Mouse (Mus musculus) hindbrain, embryonic 13.5 days (tissue): Measurements from ENCODE around the gene Phactr2. TPM values are rescaled to one million over a fixed set of nuclear protein-coding genes. Genes with fewer than 3 reads are reported as not detected.
"Not testable (repeated sequence)": the region's sequence is repeated elsewhere in the genome, so short reads cannot be mapped to it uniquely, and the experiment has no call there.

Source experiments
- ATAC-seq: fragments of 200-750 bp; cut with Nextera tagmentation; 2 replicates; pipeline ENCODE4 v1.8.0; 2017; ENCODE audit warnings: moderate TSS enrichment; ENCODE audit not compliant: low FRiP score
- H3K27ac ChIP-seq: fragments of 300-500 bp; sonication (generic); 2 replicates; pipeline ENCODE4 v1.5.1; 2015; ENCODE audit warnings: inconsistent platforms, mild to moderate bottlenecking, moderate library complexity
- H3K27me3 ChIP-seq: fragments of 300-500 bp; sonication (generic); 2 replicates; pipeline ENCODE4 v1.6.1; 2015; ENCODE audit warnings: mild to moderate bottlenecking, inconsistent platforms
- H3K36me3 ChIP-seq: fragments of 300-500 bp; sonication (generic); 2 replicates; pipeline ENCODE4 v1.6.1; 2015; ENCODE audit warnings: mild to moderate bottlenecking, inconsistent platforms
- H3K4me1 ChIP-seq: fragments of 300-500 bp; sonication (generic); replicated peaks from 2 replicates; pipeline ENCODE4 v1.6.1; 2015; ENCODE audit warnings: inconsistent platforms
- H3K4me2 ChIP-seq: fragments of 300-500 bp; sonication (generic); 2 replicates; pipeline ENCODE4 v1.6.1; 2015; ENCODE audit warnings: inconsistent platforms, mild to moderate bottlenecking, moderate library complexity
- H3K4me3 ChIP-seq: fragments of 300-500 bp; sonication (generic); 2 replicates; pipeline ENCODE4 v1.5.1; 2015; ENCODE audit warnings: mild to moderate bottlenecking, inconsistent platforms
- H3K9ac ChIP-seq: fragments of 300-500 bp; sonication (generic); 2 replicates; pipeline ENCODE4 v1.6.1; 2015; ENCODE audit warnings: mild to moderate bottlenecking, inconsistent platforms
- H3K9me3 ChIP-seq: fragments of 300-500 bp; sonication (generic); 2 replicates; pipeline ENCODE4 v1.6.1; 2016; ENCODE audit warnings: inconsistent platforms
- WGBS: fragments of 180-500 bp; shearing (Covaris S2); methylation state at CpG from one replicate; pipeline ENCODE4 v1.1.7; 2015; 5-methylcytosine and 5-hydroxymethylcytosine counted together
- polyA plus RNA-seq: library from polyadenylated mRNA; unstranded; fragments of >200 nt; fragmentation: Nextera tagmentation; extraction: Ambion mirVana; gene quantifications from 2 replicates; pipeline ENCODE4 v1.2.1, GENCODE M21; 2015

Gene Phactr2
- polyA plus RNA-seq, 1 experiment from 2014 or later: 7.8 TPM

DNA sequence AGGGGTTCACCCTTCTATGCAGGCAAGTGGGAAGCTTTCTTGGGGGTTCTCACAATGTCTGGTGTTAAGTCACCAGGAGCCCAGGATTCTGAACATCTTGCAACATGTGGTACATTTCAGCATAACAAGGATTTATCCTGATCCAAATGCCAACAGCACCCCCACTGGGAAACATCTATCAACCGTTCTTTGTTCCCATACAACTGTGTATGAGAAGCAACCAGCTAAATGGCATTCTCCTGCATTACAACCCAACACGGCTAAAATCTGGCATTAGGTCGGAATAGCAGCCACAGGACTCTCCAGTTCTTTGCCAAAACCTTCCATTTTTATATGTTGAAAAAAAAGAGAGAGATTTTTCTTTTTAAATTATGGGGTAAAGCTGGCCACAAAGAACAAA lies 264.7 kb downstream of the Phactr2 start:
- Histone ChIP-seq H3K27ac (no peak overlapping the region), H3K9me3 (no peaks in the 10 kb centered on the region), H3K4me3 (no peak overlapping the region), H3K4me1 (no peaks in the 10 kb centered on the region), H3K4me2 (no peak overlapping the region), H3K27me3 (no peaks in the 10 kb centered on the region), H3K36me3 (no peaks in the 10 kb centered on the region), H3K9ac (no peak overlapping the region)
- no peak for ATAC-seq
- WGBS: 52% methylated on average over 3 of the region's 3 CpGs

DNA sequence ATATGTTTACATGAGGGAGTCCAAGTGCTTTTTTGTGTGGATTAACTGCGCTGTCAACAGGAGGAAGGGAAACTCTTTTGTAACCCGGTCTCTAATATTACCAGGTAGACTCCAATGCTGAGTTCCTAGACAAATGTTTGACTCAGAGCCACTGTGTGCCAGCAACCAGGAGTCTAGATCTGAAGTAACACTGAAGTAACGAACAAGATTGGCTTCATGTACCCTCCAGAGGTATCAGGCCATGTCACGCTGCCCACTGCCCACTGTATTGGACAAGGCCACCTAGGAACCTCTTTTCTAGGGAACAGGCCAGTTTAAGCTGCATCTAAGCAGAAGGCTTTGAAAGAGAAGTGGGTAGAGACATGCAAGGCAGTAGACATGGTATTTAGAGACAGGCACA lies 265.2 kb downstream of the Phactr2 start:
- Histone ChIP-seq H3K9ac (no peak overlapping the region), H3K36me3 (no peaks in the 10 kb centered on the region)
- 95% methylated on average over 4 of the region's 4 CpGs for WGBS

DNA sequence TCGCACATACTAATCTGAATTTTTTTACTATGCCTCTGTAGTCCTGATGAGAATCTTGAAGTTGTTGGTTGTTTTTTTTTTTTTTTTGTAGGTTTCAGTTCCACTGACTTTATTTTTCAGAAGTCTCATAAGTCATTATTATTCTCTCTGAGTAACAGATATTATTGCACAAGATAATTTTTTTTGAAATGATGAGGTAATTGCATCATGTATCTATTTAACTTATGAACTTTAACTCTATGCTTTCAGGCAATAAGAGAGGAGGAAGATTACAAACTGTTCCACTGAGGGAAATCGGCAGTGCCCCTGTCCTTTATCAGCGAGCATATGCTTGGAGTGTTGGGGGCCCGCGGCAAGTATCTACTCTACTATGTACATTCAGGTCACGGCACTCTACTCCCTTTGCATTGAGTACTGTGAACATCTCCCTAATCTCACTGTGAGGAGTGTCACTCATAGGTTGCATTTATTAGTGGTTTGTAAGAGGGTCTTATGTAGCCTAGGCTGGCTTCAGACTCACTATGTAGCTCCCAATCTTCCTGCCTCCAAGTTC lies 272.4 kb downstream of the Phactr2 start:
- H3K9me3 ChIP-seq: no peaks in the 10 kb centered on the region
- no peak overlapping the region for H3K4me2 ChIP-seq
- WGBS: 97% methylated on average over 6 of the region's 6 CpGs
- no peaks in the 10 kb centered on the region for H3K4me1 ChIP-seq
- ATAC-seq: no peak
- H3K36me3 ChIP-seq: no peaks in the 10 kb centered on the region
- no peak overlapping the region for H3K9ac ChIP-seq
- H3K27ac ChIP-seq: no peak overlapping the region
- H3K4me3 ChIP-seq: no peak overlapping the region
- H3K27me3 ChIP-seq: no peaks in the 10 kb centered on the region

More for the DNA sequence above, 265.2 kb downstream of the Phactr2 start:
- no peak overlapping the region for H3K4me2 ChIP-seq
- no peak overlapping the region for H3K4me3 ChIP-seq
- no peaks in the 10 kb centered on the region for H3K9me3 ChIP-seq
- H3K27ac ChIP-seq: no peak overlapping the region
- no peaks in the 10 kb centered on the region for H3K4me1 ChIP-seq
- no peak for ATAC-seq
- H3K27me3 ChIP-seq: no peaks in the 10 kb centered on the region

DNA sequence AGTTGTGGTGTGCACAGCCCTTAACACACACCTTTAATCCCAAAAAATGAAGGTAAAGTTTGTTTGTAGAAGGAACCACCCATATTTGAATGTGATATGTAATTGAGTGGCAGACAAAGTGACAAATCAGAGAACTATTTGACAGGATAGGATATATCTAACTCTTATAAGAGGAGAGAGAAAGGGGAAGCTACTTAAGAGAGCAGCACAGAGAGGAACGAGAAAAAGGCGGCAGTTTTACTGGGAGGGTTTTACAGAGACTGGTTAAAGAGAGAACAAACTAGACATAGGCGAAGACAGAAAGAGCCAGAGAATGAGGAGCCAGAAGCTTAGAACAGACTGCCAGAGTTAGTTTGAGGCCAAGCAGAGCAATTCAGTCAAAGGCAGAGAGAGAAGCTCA lies 273.4 kb downstream of the Phactr2 start:
- Histone ChIP-seq H3K9ac (no peak overlapping the region), H3K27me3 (no peaks in the 10 kb centered on the region), H3K9me3 (no peaks in the 10 kb centered on the region), H3K4me1 (no peaks in the 10 kb centered on the region), H3K27ac (no peak overlapping the region), H3K4me2 (no peak overlapping the region), H3K36me3 (no peaks in the 10 kb centered on the region), H3K4me3 (no peak overlapping the region)
- ATAC-seq: no peak
- WGBS: 92% methylated on average over 3 of the region's 3 CpGs

DNA sequence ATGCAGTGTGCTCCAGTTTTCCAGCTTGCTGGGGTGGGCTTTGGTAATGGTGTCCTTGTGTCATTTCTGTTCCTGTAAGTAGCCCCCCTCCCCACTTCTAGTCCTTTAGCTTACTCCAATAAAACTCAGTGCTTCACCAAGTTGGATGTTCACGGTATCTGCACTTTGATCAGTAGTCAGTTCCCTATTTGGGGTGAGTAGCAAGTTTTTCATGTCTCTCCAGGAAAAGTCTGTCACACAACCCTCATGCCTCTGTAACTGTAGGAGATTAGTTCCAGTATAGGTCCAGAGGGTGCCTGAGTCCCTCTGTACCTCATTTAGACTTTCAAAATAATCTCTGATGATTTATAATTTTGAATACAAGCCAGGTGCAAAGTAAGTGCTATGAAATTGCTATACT lies 275.0 kb downstream of the Phactr2 start:
- H3K9ac ChIP-seq: no peak overlapping the region
- H3K9me3 ChIP-seq: no peaks in the 10 kb centered on the region
- H3K27ac ChIP-seq: no peak overlapping the region
- no peaks in the 10 kb centered on the region for H3K36me3 ChIP-seq
- no peak overlapping the region for H3K4me3 ChIP-seq
- 89% methylated on average over 1 of the region's 1 CpGs for WGBS
- H3K4me2 ChIP-seq: no peak overlapping the region
- H3K4me1 ChIP-seq: no peaks in the 10 kb centered on the region
- no peak for ATAC-seq
- no peaks in the 10 kb centered on the region for H3K27me3 ChIP-seq

DNA sequence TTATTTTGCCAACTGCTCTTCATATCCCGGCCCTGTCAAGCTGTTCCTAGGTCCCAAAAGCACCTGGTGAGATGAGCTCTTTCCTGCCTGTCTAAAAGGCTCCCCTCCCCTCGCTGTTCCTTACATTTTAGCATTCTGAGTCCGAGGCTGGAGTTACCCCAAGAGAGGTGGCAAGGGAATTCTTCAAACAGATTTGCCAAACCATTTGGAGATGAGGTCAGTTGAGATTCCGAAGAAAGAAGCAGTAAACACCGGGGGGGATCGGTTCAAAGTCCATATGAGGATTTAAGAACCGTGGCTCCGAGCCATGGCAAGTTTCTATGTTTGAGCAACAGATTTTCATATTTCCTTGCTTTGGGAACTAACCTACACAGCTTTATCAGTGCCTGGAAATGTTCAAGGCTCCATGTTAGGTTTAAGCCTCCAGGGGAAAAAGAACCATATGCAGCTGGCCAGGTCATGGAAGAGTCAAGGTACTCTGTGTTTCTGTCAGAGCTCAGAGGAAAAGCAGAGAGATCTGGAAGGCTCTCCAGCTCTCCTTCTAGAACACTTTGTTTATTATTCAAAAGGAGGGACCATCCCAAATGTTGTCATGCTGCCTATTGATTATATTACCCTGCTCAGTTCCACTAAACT lies 277.2 kb downstream of the Phactr2 start:
- Histone ChIP-seq H3K4me2 (no peak overlapping the region), H3K9ac (no peak overlapping the region), H3K36me3 (no peaks in the 10 kb centered on the region), H3K27ac (no peak overlapping the region), H3K4me1 (peaks cover 5% of the 10 kb centered on the region), H3K9me3 (no peaks in the 10 kb centered on the region), H3K27me3 (no peaks in the 10 kb centered on the region), H3K4me3 (no peak overlapping the region)
- ATAC-seq: no peak
- WGBS: 82% methylated on average over 8 of the region's 8 CpGs

DNA sequence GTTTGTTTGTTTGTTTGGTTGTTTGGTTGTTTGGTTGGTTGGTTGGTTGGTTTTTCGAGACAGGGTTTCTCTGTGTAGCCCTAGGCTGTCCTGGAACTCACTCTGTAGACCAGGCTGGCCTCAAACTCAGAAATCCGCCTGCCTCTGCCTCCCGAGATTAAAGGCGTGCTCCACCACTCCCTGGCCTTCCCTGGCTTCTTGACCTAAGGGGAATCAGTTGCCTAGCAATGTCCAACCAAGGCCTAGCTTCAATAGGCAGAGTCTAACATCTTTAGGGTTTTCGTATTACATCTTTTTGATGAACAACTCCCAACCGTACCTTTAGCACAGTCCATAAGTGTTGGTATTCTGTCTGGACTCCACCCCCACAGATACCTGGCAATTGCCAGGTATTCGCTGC lies 280.7 kb downstream of the Phactr2 start:
- peak overlapping the region; percentile 92 for H3K4me3 ChIP-seq
- H3K27ac ChIP-seq, H3K4me1 ChIP-seq, H3K9me3 ChIP-seq, H3K27me3 ChIP-seq: not testable (repeated sequence)
- peak overlapping the region; percentile 87; the same call in 1 of the 2 replicates for H3K9ac ChIP-seq
- H3K36me3 ChIP-seq: peaks cover 20% of the 10 kb centered on the region
- H3K4me2 ChIP-seq: peak overlapping the region; percentile 62
- WGBS: 84% methylated on average over 7 of the region's 7 CpGs
- peak; percentile 49 for ATAC-seq

DNA sequence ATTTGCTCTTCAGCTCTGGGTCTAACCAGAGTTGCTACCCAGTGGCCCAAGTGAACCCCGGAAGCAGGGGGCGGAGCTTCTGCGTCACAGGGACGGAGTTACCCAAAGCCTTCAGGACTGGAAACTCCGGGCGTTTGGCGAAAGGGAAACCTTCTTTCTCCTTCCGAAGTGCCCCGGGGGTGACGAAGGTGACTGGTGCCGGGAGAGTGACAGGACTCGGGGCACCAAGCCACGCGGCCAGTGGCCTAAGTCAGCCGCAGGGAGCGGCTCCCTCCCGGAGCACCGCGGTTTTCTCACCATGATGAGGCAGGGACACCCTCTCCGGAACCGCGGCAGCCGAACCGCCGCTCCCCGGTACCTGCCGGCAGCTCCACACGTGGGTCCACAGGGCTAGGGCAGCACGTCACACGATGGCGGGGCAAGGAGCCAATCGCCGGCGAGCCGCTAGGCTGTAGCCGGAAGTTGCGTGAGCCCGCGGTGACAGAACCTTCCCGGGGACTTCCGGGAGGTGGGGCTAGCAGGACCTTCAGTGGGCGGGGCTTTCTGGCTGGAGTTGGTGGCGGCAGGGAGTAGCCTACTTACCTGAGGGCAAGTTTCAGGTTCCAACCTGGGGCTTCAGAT lies 281.4 kb downstream of the Phactr2 start, which contains the start of gene Ltv1:
Ltv1 (minus strand) TSS at position 438 of the 621 bp plus-strand sequence.
- ATAC-seq: peak; percentile 100
- WGBS: under 1% methylated on average over 43 of the region's 43 CpGs
- no peaks in the 10 kb centered on the region for H3K9me3 ChIP-seq

DNA sequence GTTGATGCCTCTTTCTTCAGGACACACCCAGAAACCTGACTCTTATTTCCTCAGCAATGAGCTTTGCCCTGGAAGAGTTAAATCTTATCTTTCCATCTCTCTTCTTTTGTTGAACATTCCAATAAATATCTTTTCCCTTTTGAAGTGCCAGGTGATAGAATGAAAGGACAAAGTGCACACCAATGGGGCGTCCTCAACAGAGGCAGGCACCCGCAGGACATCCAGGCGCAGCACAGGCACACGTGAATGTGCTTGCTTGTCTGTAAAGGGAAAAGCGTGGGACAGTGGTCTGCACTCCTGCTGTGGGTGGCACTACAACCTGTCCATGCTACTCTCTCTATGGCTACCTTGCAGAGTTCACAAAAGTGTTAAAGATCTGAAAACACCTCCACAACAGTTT lies 284.3 kb downstream of the Phactr2 start:
- no peak overlapping the region for H3K9ac ChIP-seq
- H3K36me3 ChIP-seq: peaks cover 54% of the 10 kb centered on the region
- peaks cover 8% of the 10 kb centered on the region for H3K4me1 ChIP-seq
- no peak overlapping the region for H3K27ac ChIP-seq
- WGBS: 88% methylated on average over 5 of the region's 5 CpGs
- H3K4me2 ChIP-seq: no peak overlapping the region
- no peak for ATAC-seq
- H3K9me3 ChIP-seq: no peaks in the 10 kb centered on the region
- no peaks in the 10 kb centered on the region for H3K27me3 ChIP-seq
- no peak overlapping the region for H3K4me3 ChIP-seq

More for the DNA sequence above, 281.4 kb downstream of the Phactr2 start, which contains the start of gene Ltv1:
- Histone ChIP-seq H3K27me3 (no peaks in the 10 kb centered on the region), H3K4me1 (peaks cover 8% of the 10 kb centered on the region), H3K4me3 (peak within 1 kb of the TSS; percentile 92), H3K27ac (peak within 1 kb of the TSS; percentile 59), H3K36me3 (peaks cover 25% of the 10 kb centered on the region), H3K4me2 (peak within 1 kb of the TSS; percentile 62), H3K9ac (peak within 1 kb of the TSS; percentile 87)

DNA sequence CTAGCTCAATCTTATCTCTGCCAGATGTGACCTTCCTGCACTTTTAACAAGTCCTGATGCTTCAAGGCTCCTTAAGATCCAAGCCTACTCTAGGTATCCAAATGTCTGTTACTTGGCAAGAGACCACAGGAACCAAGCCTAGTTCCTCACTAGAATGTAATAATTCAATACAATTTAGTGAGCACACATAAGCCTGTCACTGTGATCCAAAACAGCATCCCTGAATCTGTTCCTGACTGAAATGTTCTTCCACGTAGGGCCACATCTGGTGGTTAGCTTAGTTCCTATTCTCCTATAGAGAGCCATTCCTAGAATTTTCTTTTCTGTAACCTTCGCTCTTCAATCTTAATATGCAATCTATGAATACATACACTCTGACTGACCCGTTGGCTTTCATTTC lies 287.5 kb downstream of the Phactr2 start:
- no peaks in the 10 kb centered on the region for H3K27me3 ChIP-seq
- H3K9me3 ChIP-seq: no peaks in the 10 kb centered on the region
- H3K4me3 ChIP-seq: no peak overlapping the region
- peaks cover 80% of the 10 kb centered on the region for H3K36me3 ChIP-seq
- H3K4me1 ChIP-seq: peaks cover under 1% of the 10 kb centered on the region; the same call in 1 of the 2 replicates
- no peak overlapping the region for H3K4me2 ChIP-seq
- WGBS: 92% methylated on average over 3 of the region's 3 CpGs
- no peak for ATAC-seq
- no peak overlapping the region for H3K9ac ChIP-seq
- no peak overlapping the region for H3K27ac ChIP-seq

DNA sequence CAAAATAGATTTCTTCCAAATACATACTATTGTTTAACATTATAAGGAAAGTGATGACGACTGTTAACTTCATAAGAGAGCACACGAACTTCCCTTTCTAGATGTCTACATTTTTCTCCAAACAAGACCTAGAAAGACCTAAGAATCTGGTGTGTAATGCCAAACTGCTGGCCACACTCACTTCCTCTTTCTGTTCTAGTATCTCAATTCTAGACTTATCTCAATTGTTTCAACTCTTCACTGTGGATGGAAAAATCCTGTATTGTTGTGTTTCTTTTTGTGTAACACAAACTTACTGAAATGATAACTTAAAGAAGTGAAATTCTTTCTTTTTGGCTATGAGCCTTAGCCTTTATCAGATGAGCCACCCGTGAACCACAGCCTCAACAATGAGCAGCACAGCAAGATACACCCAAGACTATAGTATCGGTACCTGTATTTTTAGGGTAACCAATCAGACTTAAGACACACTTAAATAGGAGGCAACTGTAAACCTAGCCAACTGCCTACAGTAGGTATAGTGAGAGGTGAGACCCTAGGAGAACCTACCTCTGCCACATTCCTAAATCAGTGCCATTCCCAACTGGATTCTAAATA lies 289.9 kb downstream of the Phactr2 start:
- peaks cover 89% of the 10 kb centered on the region for H3K36me3 ChIP-seq
- no peak overlapping the region for H3K27ac ChIP-seq
- no peaks in the 10 kb centered on the region for H3K27me3 ChIP-seq
- H3K4me3 ChIP-seq: no peak overlapping the region
- no peak overlapping the region for H3K9ac ChIP-seq
- ATAC-seq: no peak
- H3K4me1 ChIP-seq: no peaks in the 10 kb centered on the region
- no peak overlapping the region for H3K4me2 ChIP-seq
- WGBS: 95% methylated on average over 4 of the region's 4 CpGs
- H3K9me3 ChIP-seq: no peaks in the 10 kb centered on the region

DNA sequence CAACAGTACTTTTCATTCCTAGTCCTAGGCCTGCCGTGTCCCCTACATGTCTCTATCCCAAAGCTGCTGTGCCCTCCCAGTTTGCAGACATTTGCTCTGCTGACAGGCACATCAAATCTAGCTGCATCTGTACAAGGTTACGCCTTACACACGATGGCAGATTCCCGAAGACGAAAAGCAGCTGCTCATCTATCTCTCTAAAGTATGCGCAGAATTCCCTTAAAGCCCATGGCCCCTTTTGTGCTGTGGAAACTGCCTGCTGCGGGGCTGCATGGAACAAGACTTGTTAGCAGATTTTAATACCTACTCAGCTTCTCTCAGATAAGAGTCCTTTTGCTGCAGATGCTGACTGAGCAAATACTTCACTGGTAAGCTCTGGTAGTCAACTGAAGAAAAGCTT lies 294.0 kb downstream of the Phactr2 start:
- Histone ChIP-seq H3K9me3 (no peaks in the 10 kb centered on the region), H3K4me3 (no peak overlapping the region), H3K27ac (no peak overlapping the region), H3K4me1 (no peaks in the 10 kb centered on the region), H3K4me2 (no peak overlapping the region), H3K9ac (no peak overlapping the region), H3K36me3 (peaks cover 87% of the 10 kb centered on the region), H3K27me3 (no peaks in the 10 kb centered on the region)
- 90% methylated on average over 7 of the region's 7 CpGs for WGBS
- ATAC-seq: no peak
